Mouse (Mus musculus) lung, adult 2 months (tissue): ENCODE data around the gene Pycard.

Source experiments
- CTCF ChIP-seq: fragments of 200-500 bp; IDR thresholded peaks from 2 replicates; pipeline ENCODE4 v1.5.1; 2011; ENCODE audit warnings: mild to moderate bottlenecking, low read length, control low read depth; ENCODE audit not compliant: insufficient read depth
- POLR2A ChIP-seq: fragments of 200-500 bp; IDR thresholded peaks from 2 replicates; pipeline ENCODE4 v1.6.1; 2011; ENCODE audit warnings: low read depth, mild to moderate bottlenecking, control low read depth, low read length, borderline replicate concordance; ENCODE audit errors: extremely low read depth

- TF ChIP-seq POLR2A (no peak), CTCF (no peak)
These were observed 9.4 kb upstream of the Pycard start for GRCm38 (mm10) chr7:128003098-128003497.
